Mouse (Mus musculus): ENCODE data around the gene Hip1.

DNA sequence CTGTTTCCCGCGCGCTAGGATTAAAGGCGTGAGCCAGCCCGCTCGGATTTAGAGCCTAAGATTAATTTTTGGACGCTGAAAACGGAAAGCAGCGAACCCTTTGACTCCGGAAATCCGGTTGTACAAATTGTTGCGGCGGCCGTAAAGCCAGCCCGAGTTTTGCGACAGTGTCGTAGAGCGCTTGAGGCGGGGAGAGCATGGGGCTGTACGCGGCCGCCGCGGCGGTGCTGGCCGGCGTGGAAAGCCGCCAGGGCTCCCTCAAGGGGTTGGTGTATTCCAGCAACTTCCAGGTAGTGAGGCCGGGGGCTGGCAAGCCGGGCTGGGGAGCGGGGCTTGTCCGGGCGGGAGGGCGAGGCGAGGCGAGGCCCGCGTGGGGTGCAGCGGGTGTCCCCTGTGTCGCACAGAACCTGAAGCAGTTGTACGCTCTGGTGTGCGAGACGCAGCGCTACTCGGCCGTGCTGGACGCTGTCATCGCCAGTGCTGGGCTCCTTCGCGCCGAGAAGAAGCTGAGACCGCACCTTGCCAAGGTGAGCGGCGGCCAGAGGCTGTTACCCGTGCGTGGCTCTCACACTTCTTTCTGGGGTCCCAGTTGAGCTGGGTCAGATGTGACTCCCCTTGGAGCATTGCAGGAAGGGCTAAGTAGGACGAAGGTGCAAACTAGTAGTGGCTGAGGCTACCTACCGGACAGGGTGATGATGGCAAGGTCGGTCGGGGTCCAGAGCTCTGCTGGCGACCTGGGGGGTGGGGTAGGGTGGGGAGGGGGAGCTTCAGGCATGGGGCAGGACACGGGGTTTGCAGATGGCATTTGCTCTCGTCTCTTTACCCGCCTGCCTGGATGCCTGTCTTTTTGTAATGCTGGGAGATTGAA lies 174.9 kb downstream of the Hip1 start, which contains the start of gene Nsun5:
- TF ChIP-seq FLI1 (IDR thresholded peaks at IDR 0.05; ENCODE audit: low read length): peak; percentile 55; the same call in 1 of the 2 replicates
- no peak for TF ChIP-seq GATA1 (IDR thresholded peaks at IDR 0.05; ENCODE audit: borderline replicate concordance, low read length)
